Mouse (Mus musculus) myocyte (in vitro differentiated cells): ENCODE measurements around the gene Ifnar2. TPM values are rescaled to one million over a fixed set of nuclear protein-coding genes. Genes with fewer than 3 reads are reported as not detected.
"Not testable (repeated sequence)": the region's sequence is repeated elsewhere in the genome, so short reads cannot be mapped to it uniquely, and the experiment has no call there.

Source experiments
- H3K27me3 ChIP-seq: one replicate; pipeline ENCODE4 v1.6.1; 2011; ENCODE audit not compliant: control insufficient read depth, insufficient read depth, insufficient read length
- H3K36me3 ChIP-seq: one replicate; pipeline ENCODE4 v1.6.1; 2011; ENCODE audit not compliant: control insufficient read depth, insufficient read depth
- H3K4me2 ChIP-seq: one replicate; pipeline ENCODE4 v1.6.1; 2011; ENCODE audit warnings: low read depth, control low read depth
- H3K4me3 ChIP-seq: one replicate; pipeline ENCODE4 v1.5.1; 2011; ENCODE audit warnings: mild to moderate bottlenecking, control low read depth, moderate library complexity
- H3K79me2 ChIP-seq: one replicate; pipeline ENCODE4 v1.6.1; 2011; ENCODE audit not compliant: control insufficient read depth, insufficient read depth
- H3ac ChIP-seq: one replicate; pipeline ENCODE4 v1.6.1; 2011; ENCODE audit not compliant: control insufficient read depth, insufficient read length
- CEBPB ChIP-seq: IDR thresholded peaks from 2 replicates; pipeline ENCODE4 v1.6.1; 2011; ENCODE audit warnings: mild to moderate bottlenecking, moderate library complexity; ENCODE audit not compliant: poor library complexity, insufficient read depth, severe bottlenecking
- E2F4 ChIP-seq: IDR thresholded peaks from one replicate; pipeline ENCODE4 v1.6.1; 2011; ENCODE audit warnings: mild to moderate bottlenecking, control low read depth, moderate library complexity; ENCODE audit not compliant: insufficient read depth
- MAX ChIP-seq: IDR thresholded peaks from one replicate; pipeline ENCODE4 v1.6.1; 2011; ENCODE audit warnings: low read depth, mild to moderate bottlenecking, control low read depth
- MYOD1 ChIP-seq, 3 experiments: IDR thresholded peaks; one replicate each; pipeline ENCODE4 v1.6.1; 2011; ENCODE audit warnings: control low read depth in 2 of 3, low read depth in 2 of 3, mild to moderate bottlenecking in 2 of 3, moderate library complexity in 1 of 3; ENCODE audit not compliant: insufficient read length in 2 of 3, control insufficient read depth in 1 of 3
- MYOG ChIP-seq, 3 experiments: IDR thresholded peaks; one replicate each; pipeline ENCODE4 v1.6.1; 2011; ENCODE audit warnings: control low read depth in 2 of 3, low read depth in 2 of 3, mild to moderate bottlenecking in 2 of 3; ENCODE audit not compliant: insufficient read length in 2 of 3, control insufficient read depth in 1 of 3, insufficient read depth in 1 of 3
- POLR2A ChIP-seq: IDR thresholded peaks from one replicate; pipeline ENCODE4 v1.6.1; 2011; ENCODE audit warnings: low read depth, mild to moderate bottlenecking, control low read depth, moderate library complexity; ENCODE audit not compliant: insufficient read length
- POLR2AphosphoS2 ChIP-seq: IDR thresholded peaks from one replicate; pipeline ENCODE4 v1.6.1; 2011; ENCODE audit warnings: low read depth, control low read depth; ENCODE audit not compliant: insufficient read length
- REST ChIP-seq: IDR thresholded peaks from one replicate; pipeline ENCODE4 v1.6.1; 2011; ENCODE audit warnings: mild to moderate bottlenecking, control low read depth, moderate library complexity; ENCODE audit not compliant: insufficient read depth, insufficient read length
- TCF12 ChIP-seq: IDR thresholded peaks from one replicate; pipeline ENCODE4 v1.6.1; 2011; ENCODE audit warnings: mild to moderate bottlenecking, control low read depth; ENCODE audit not compliant: poor library complexity, insufficient read depth, severe bottlenecking
- TCF3 ChIP-seq: IDR thresholded peaks from one replicate; pipeline ENCODE4 v1.6.1; 2011; ENCODE audit warnings: low read depth, control low read depth; ENCODE audit not compliant: insufficient read length
- USF1 ChIP-seq: IDR thresholded peaks from one replicate; pipeline ENCODE4 v1.6.1; 2011; ENCODE audit warnings: low read depth, mild to moderate bottlenecking, control low read depth, moderate library complexity
- polyA plus RNA-seq: library from polyadenylated mRNA; unstranded; fragments of >200 nt; fragmentation: generic; extraction: Trizol; gene quantifications from one replicate; pipeline ENCODE4 v1.2.1, GENCODE M21; 2012; ENCODE audit warnings: missing spikeins

The Ifnar2 gene
- polyA plus RNA-seq, 1 experiment: 47.0 TPM

DNA sequence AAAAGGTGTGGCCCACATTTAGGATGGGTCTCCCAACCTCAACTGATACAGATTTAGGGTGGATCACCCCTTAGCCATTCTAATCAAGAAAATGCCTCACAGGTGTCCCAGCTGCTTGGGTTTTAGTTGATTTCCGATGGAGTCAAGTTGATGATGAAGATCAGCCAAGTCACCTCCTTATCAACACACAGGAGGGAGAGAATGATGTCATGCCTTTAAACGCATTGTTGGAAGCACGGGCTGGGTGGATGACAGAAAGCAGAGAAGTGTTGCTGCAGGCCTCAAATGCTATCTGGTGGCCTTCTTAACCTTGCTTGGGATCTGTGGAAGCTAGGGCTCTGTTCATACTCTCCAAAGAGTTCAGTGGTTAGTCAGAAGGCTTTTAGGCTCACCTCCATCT lies 61.5 kb downstream of the Ifnar2 start:
- TF ChIP-seq E2F4: no peak
- no peak overlapping the region for H3ac ChIP-seq
- no peaks in the 10 kb centered on the region for H3K36me3 ChIP-seq
- H3K4me2 ChIP-seq: no peak overlapping the region
- no peak overlapping the region for H3K4me3 ChIP-seq
- no peaks in the 10 kb centered on the region for H3K79me2 ChIP-seq
- peaks cover 27% of the 10 kb centered on the region for H3K27me3 ChIP-seq

GRCm38 (mm10) chr16:91438081-91438480 lies 65.5 kb downstream of the Ifnar2 start:
- no peaks in the 10 kb centered on the region for H3K79me2 ChIP-seq
- H3ac ChIP-seq: no peak overlapping the region
- no peak overlapping the region for H3K4me3 ChIP-seq
- TF ChIP-seq TCF12: no peak
- H3K4me2 ChIP-seq: no peak overlapping the region
- H3K36me3 ChIP-seq: no peaks in the 10 kb centered on the region
- H3K27me3 ChIP-seq: peaks cover 35% of the 10 kb centered on the region

GRCm38 (mm10) chr16:91438599-91438998 lies 66.0 kb downstream of the Ifnar2 start:
- not testable (repeated sequence) for H3K79me2 ChIP-seq, H3K36me3 ChIP-seq, H3K4me3 ChIP-seq, H3ac ChIP-seq, H3K4me2 ChIP-seq
- H3K27me3 ChIP-seq: peaks cover 34% of the 10 kb centered on the region

DNA sequence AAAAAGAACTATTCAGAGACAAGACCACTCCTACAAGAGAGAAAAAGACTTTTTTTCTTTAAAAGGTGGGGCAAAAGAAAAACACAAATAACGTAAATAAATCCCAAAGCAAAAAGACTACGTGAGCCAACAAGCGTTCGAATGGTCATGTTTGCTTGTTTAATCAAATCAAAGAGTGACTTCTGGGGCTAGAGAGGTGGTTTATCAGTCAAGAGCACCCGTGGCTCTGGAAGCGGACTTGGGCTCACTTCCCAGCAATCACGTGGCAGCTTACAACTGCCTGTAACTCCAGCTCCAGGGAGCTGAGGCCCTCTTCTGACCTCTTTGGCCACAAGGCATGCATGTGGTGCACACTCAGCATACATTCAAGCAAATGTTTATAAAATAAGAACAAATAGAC lies 68.8 kb downstream of the Ifnar2 start:
- Histone ChIP-seq H3K36me3 (no peaks in the 10 kb centered on the region), H3K4me3 (no peak overlapping the region), H3K27me3 (peaks cover 21% of the 10 kb centered on the region), H3ac (no peak overlapping the region), H3K79me2 (no peaks in the 10 kb centered on the region), H3K4me2 (no peak overlapping the region)
- no peak for TF ChIP-seq E2F4
- TF ChIP-seq USF1: peak; percentile 45

GRCm38 (mm10) chr16:91441811-91442240 lies 69.2 kb downstream of the Ifnar2 start:
- Histone ChIP-seq H3K36me3 (no peaks in the 10 kb centered on the region), H3ac (no peak overlapping the region), H3K4me3 (no peak overlapping the region), H3K27me3 (peaks cover 21% of the 10 kb centered on the region), H3K4me2 (no peak overlapping the region), H3K79me2 (no peaks in the 10 kb centered on the region)
- TF ChIP-seq POLR2A: no peak
- TF ChIP-seq TCF12: no peak
- TF ChIP-seq TCF3: no peak
- no peak for TF ChIP-seq MAX
- TF ChIP-seq POLR2AphosphoS2: no peak
- no peak for TF ChIP-seq E2F4
- TF ChIP-seq MYOD1 (IDR thresholded peaks at IDR 0.05; ENCODE audit: control insufficient read depth in 1 of 3, insufficient read length in 2 of 3, low read depth in 2 of 3): no peak
- TF ChIP-seq MYOG (IDR thresholded peaks at IDR 0.05; ENCODE audit: control insufficient read depth in 1 of 3, insufficient read depth in 1 of 3, insufficient read length in 2 of 3, low read depth in 2 of 3): no peak

GRCm38 (mm10) chr16:91442446-91442845 lies 69.9 kb downstream of the Ifnar2 start:
- H3K27me3 ChIP-seq: peaks cover 21% of the 10 kb centered on the region
- H3ac ChIP-seq: no peak overlapping the region
- H3K36me3 ChIP-seq: no peaks in the 10 kb centered on the region
- H3K4me2 ChIP-seq: no peak overlapping the region
- TF ChIP-seq TCF12 (no peak), MYOD1 (IDR thresholded peaks at IDR 0.05; ENCODE audit: control insufficient read depth in 1 of 3, insufficient read length in 2 of 3, low read depth in 2 of 3) (no peak), MYOG (IDR thresholded peaks at IDR 0.05; ENCODE audit: control insufficient read depth in 1 of 3, insufficient read depth in 1 of 3, insufficient read length in 2 of 3, low read depth in 2 of 3) (no peak), USF1 (no peak), POLR2A (no peak), CEBPB (no peak), REST (no peak), TCF3 (no peak), POLR2AphosphoS2 (no peak)
- H3K4me3 ChIP-seq: no peak overlapping the region
- H3K79me2 ChIP-seq: no peaks in the 10 kb centered on the region

GRCm38 (mm10) chr16:91443211-91443611 lies 70.6 kb downstream of the Ifnar2 start:
- Histone ChIP-seq H3K27me3 (peaks cover 21% of the 10 kb centered on the region), H3K4me2 (no peak overlapping the region), H3K79me2 (no peaks in the 10 kb centered on the region), H3K36me3 (no peaks in the 10 kb centered on the region), H3K4me3 (no peak overlapping the region), H3ac (no peak overlapping the region)
- TF ChIP-seq CEBPB: no peak
- TF ChIP-seq POLR2AphosphoS2: no peak
- TF ChIP-seq REST: no peak
- no peak for TF ChIP-seq MYOG (IDR thresholded peaks at IDR 0.05; ENCODE audit: control insufficient read depth in 1 of 3, insufficient read depth in 1 of 3, insufficient read length in 2 of 3, low read depth in 2 of 3)
- TF ChIP-seq E2F4: no peak
